Mouse (Mus musculus): ENCODE measurements at regions not wholly inside any gene's neighbourhood (a gene's known extent, or its start where the extent isn't known, plus 50 kb on each side); places are given as distances from the start of the nearest gene placed in this dataset.
A peak's percentile ranks its signal among the peaks of the same experiment; 100 is the strongest.

DNA sequence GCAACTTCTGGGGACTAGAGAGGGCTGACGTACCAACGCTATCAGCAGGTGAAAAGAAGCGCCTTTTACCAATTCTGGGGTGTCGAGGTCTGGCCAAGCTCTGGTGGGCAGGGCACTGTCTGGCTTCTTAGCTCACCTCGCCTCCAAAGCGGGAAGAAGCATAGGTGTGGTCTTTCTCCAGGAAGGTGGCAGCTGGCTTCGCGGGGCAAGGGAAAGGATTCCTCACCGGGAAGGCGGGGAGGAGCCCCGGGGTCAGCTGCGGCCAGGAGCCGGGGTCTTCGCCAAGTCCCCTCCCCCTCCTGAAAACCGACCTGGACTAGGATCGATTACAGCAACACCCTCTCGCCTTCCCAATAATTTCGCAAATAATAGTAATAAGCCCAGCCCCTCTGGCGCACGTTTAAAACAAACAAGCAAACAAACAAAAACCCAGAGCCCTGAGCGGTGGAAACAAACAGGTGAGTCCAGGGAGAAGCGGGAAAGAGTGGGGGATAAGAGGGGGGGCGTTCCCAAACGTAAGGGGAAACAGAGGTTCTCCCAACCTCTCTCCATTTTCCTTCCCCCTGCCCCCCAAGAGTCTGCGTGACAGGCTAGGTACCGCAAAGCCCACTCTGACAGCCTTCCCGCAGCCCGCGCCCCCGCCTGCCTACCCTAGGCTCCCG is 63.5 kb upstream of the Ak4 start:
- Histone ChIP-seq H3K27ac (ENCODE audit: insufficient read depth, low read depth) (no peak overlapping the region), H3K36me3 (replicated peaks in 1 of 2; ENCODE audit: control insufficient read depth in 1 of 2, insufficient read depth in 1 of 2, low read length in 1 of 2) (no peaks in the 10 kb centered on the region), H3K4me3 (replicated peaks in 1 of 3; ENCODE audit: low read depth in 2 of 3, low read length in 2 of 3, poor library complexity in 1 of 3) (peak overlapping the region in 2 of 3 experiments; percentile 63), H3K79me2 (replicated peaks; ENCODE audit: control insufficient read depth, extremely low read depth, insufficient read depth, poor library complexity, severe bottlenecking) (no peaks in the 10 kb centered on the region), H3K4me2 (ENCODE audit: insufficient read depth, low read depth, poor library complexity, severe bottlenecking) (peak overlapping the region; percentile 97), H3K9ac (ENCODE audit: insufficient read depth, low read depth) (no peak overlapping the region), H3K4me1 (ENCODE audit: control insufficient read depth in 1 of 2, insufficient read depth in 2 of 2) (peaks cover 0 to 6% of the 10 kb centered on the region in 2 experiments; a peak in 2 of 4 replicates), H3K9me3 (replicated peaks; ENCODE audit: low read length) (peaks cover 4% of the 10 kb centered on the region), H3K27me3 (replicated peaks) (peaks cover 28% of the 10 kb centered on the region)
- dilution Hi-C loops (cut with MboI; ENCODE audit: extremely low pct_ligation_motif_present, extremely low pct_unique_long_range_greater_than_20kb, low sequenced_read_pairs) = no loop called here
- no peak for TF ChIP-seq CTCF (conservative IDR thresholded peaks at IDR 0.05 in 1 of 2, IDR thresholded peaks at IDR 0.05 in 1 of 2; ENCODE audit: low read depth in 2 of 2, low read length in 2 of 2)
- TF ChIP-seq USF2 (conservative IDR thresholded peaks at IDR 0.05; ENCODE audit: low read depth, low read length) = no peak
- no peak for TF ChIP-seq IRF4 (IDR thresholded peaks at IDR 0.05; ENCODE audit: low read depth, low read length)
- no peak for TF ChIP-seq KAT2A (IDR thresholded peaks at IDR 0.05; ENCODE audit: insufficient replicate concordance, low read length)
- no peak for TF ChIP-seq TCF12 (IDR thresholded peaks at IDR 0.05; ENCODE audit: low read depth, low read length)
- no peak for TF ChIP-seq NRF1 (IDR thresholded peaks at IDR 0.05; ENCODE audit: low read depth, low read length)
- no peak for TF ChIP-seq RCOR1 (conservative IDR thresholded peaks at IDR 0.05; ENCODE audit: low read depth, low read length)
- no peak for TF ChIP-seq BHLHE40 (IDR thresholded peaks at IDR 0.05; ENCODE audit: low read depth, low read length)
- TF ChIP-seq SIN3A (IDR thresholded peaks at IDR 0.05; ENCODE audit: low read length) = no peak
- no peak for DNase-seq (ENCODE audit: extremely low read depth)
- in situ Hi-C loops (cut with MboI; ENCODE audit: low pct_ligation_motif_present, low pct_unique_long_range_greater_than_20kb, low sequenced_read_pairs) = no loop called here

- no peak overlapping the region for H3K9ac ChIP-seq (ENCODE audit: insufficient read depth, low read depth)
- no peaks in the 10 kb centered on the region for H3K36me3 ChIP-seq (replicated peaks in 1 of 2; ENCODE audit: control insufficient read depth in 1 of 2, insufficient read depth in 1 of 2, low read length in 1 of 2)
- H3K79me2 ChIP-seq (replicated peaks; ENCODE audit: control insufficient read depth, extremely low read depth, insufficient read depth, poor library complexity, severe bottlenecking) = no peaks in the 10 kb centered on the region
- H3K27me3 ChIP-seq (replicated peaks) = peaks cover 28% of the 10 kb centered on the region
- peaks cover 0 to 6% of the 10 kb centered on the region in 2 experiments; a peak in 2 of 4 replicates for H3K4me1 ChIP-seq (ENCODE audit: control insufficient read depth in 1 of 2, insufficient read depth in 2 of 2)
- no peak for TF ChIP-seq RCOR1 (conservative IDR thresholded peaks at IDR 0.05; ENCODE audit: low read depth, low read length)
- no peak for TF ChIP-seq MAX (IDR thresholded peaks at IDR 0.05; ENCODE audit: low read length)
- no peak for TF ChIP-seq MEF2A (IDR thresholded peaks at IDR 0.05; ENCODE audit: borderline replicate concordance, low read depth, low read length)
- no peak for TF ChIP-seq ZC3H11A (IDR thresholded peaks at IDR 0.05; ENCODE audit: low read depth, low read length)
- no peak for TF ChIP-seq CTCF (conservative IDR thresholded peaks at IDR 0.05 in 1 of 2, IDR thresholded peaks at IDR 0.05 in 1 of 2; ENCODE audit: low read depth in 2 of 2, low read length in 2 of 2)
- TF ChIP-seq SMC3 (IDR thresholded peaks at IDR 0.05; ENCODE audit: low read depth, low read length) = no peak
- no peak for TF ChIP-seq POLR2AphosphoS2 (IDR thresholded peaks at IDR 0.05; ENCODE audit: low read depth, low read length)
- TF ChIP-seq IRF4 (IDR thresholded peaks at IDR 0.05; ENCODE audit: low read depth, low read length) = no peak
- no peak for TF ChIP-seq MXI1 (IDR thresholded peaks at IDR 0.05; ENCODE audit: low read depth, low read length)
- TF ChIP-seq EP300 (IDR thresholded peaks at IDR 0.05; ENCODE audit: low read length) = no peak
- TF ChIP-seq ZNF384 (IDR thresholded peaks at IDR 0.05; ENCODE audit: low read depth, low read length) = no peak
- no peak for TF ChIP-seq JUN (IDR thresholded peaks at IDR 0.05; ENCODE audit: insufficient read depth, low read depth, low read length)
- TF ChIP-seq PAX5 (IDR thresholded peaks at IDR 0.05; ENCODE audit: low read length) = no peak
- no peak for TF ChIP-seq UBTF (IDR thresholded peaks at IDR 0.05; ENCODE audit: low read depth, low read length)
- no peak for TF ChIP-seq ZMIZ1 (IDR thresholded peaks at IDR 0.05; ENCODE audit: low read depth, low read length)
- no peak for TF ChIP-seq NELFE (IDR thresholded peaks at IDR 0.05; ENCODE audit: low read depth, low read length)
- TF ChIP-seq ZKSCAN1 (IDR thresholded peaks at IDR 0.05; ENCODE audit: borderline replicate concordance, low read depth, low read length) = no peak
- TF ChIP-seq E2F4 (IDR thresholded peaks at IDR 0.05; ENCODE audit: insufficient replicate concordance, low read depth, low read length) = no peak
- no peak overlapping the region for H3K27ac ChIP-seq (ENCODE audit: insufficient read depth, low read depth)
- H3K9me3 ChIP-seq (replicated peaks; ENCODE audit: low read length) = peaks cover 4% of the 10 kb centered on the region
- DNase-seq (ENCODE audit: extremely low read depth) = no peak
- dilution Hi-C loops (cut with MboI; ENCODE audit: extremely low pct_ligation_motif_present, extremely low pct_unique_long_range_greater_than_20kb, low sequenced_read_pairs) = no loop called here
- no peak overlapping the region for H3K4me3 ChIP-seq (replicated peaks in 1 of 3; ENCODE audit: low read depth in 2 of 3, low read length in 2 of 3, poor library complexity in 1 of 3)
- in situ Hi-C loops (cut with MboI; ENCODE audit: low pct_ligation_motif_present, low pct_unique_long_range_greater_than_20kb, low sequenced_read_pairs) = no loop called here
- no peak overlapping the region for H3K4me2 ChIP-seq (ENCODE audit: insufficient read depth, low read depth, poor library complexity, severe bottlenecking)
Observed at GRCm38 (mm10) chr4:101354951-101355350, 64.1 kb upstream of the Ak4 start.
